Mouse (Mus musculus): ENCODE measurements at regions not wholly inside any gene's neighbourhood (a gene's known extent, or its start where the extent isn't known, plus 50 kb on each side); places are given as distances from the start of the nearest gene placed in this dataset.

DNA sequence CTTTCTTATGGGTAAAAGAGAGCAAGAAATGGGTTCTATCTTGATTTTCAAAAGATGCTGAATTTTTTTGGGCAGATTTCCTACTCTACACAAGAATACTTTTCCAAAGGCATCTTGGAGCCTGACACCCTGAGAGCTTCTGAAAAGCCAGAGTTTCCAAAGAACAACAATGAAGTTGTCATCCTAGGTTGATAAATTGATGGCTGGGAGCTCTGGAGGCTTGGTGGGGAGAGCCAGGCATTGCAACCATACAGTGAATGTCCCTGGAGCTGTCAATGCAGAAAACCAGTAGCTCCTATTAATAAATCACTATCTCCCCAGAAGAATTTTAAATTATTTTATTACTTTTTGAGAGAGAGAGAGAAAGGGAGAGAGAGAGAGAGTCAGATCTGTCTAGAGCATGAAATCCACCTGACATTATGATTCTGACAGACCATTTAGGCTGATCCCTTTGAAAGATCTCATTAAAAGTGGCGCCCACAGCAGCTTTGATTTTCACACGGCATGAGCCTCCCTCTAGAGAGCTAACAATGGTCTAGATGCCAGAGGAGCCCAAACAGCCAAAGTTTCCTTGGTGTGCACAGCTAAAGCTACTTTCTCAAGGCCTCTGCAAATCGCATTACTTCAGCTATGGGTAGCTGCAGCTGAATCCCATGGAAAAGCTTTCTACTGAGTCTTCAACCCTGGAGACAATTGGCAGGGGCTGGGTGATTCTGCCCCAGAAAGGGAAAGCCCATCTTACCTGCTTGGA lies 395.4 kb downstream of the Mllt3 start:
- TF ChIP-seq CTCF (IDR thresholded peaks at IDR 0.05; ENCODE audit: insufficient read depth, low read length) = no peak
- no peak for TF ChIP-seq POLR2A (IDR thresholded peaks at IDR 0.05; ENCODE audit: borderline replicate concordance, extremely low read depth, low read depth, low read length)

Measured in lung, adult 2 months (tissue).